ENCODE assay signal across 14 mouse cellular contexts in the genomic region with DNA sequence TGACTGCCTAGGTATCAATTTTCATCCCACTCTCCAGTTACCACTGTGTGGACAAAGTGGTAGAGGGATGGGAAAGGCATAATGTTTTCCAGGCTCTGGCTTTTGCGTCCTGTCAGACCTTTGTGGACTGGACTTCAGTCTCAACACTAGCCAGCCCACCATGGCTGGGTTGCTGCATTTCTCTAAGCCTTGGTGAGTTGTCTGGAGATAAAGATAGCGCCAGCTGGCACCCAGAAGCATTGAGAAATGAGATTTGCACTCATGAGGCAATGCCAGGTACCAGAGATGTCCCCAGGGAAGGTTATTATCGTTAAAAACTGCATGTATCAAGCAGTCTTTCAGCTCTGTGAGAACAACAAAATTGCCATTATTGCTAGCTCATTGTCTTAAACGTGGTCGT. TPM values are rescaled to one million over a fixed set of nuclear protein-coding genes. Genes with fewer than 3 reads are reported as not detected.
DNase-seq lines count a peak whose midpoint lies in the region; ATAC-seq lines count a peak whose summit lies in the region.
"Had no signal": no experiment of that assay in that cellular context is flagged by ENCODE, and none has a peak within 500 bp of the region (broad histone marks: within the 10 kb centered on the region; RNA-seq: fewer than 3 reads in every experiment).

No protein-coding gene starts in this region.

- WGBS in heart, embryonic 10.5 days, result 73% methylated on average over 5 of the region's 5 CpGs
- WGBS in forebrain, embryonic 12.5 days, result 72% methylated on average over 5 of the region's 5 CpGs
- WGBS in hindbrain, embryonic 12.5 days, result 67% methylated on average over 5 of the region's 5 CpGs
- WGBS in neural tube, embryonic 14.5 days, result 43% methylated on average over 5 of the region's 5 CpGs

- no peaks in the 10 kb centered on the region for H3K9me3 ChIP-seq in heart, embryonic 10.5 days
- H3K9me3 ChIP-seq in forebrain, embryonic 12.5 days, result no peaks in the 10 kb centered on the region
- H3K9me3 ChIP-seq in hindbrain, embryonic 12.5 days (replicated peaks), result no peaks in the 10 kb centered on the region
- H3K9me3 ChIP-seq in neural tube, embryonic 14.5 days (ENCODE audit: control insufficient read depth, low read length), result no peaks in the 10 kb centered on the region
- H3K9me3 ChIP-seq: embryonic facial prominence, embryonic 13.5 days; limb, embryonic 12.5 days; liver, embryonic 15.5 days had no signal

- H3K4me1 ChIP-seq in heart, embryonic 10.5 days, result peaks cover 15% of the 10 kb centered on the region
- peaks cover 37% of the 10 kb centered on the region for H3K4me1 ChIP-seq in forebrain, embryonic 12.5 days
- peaks cover 36% of the 10 kb centered on the region for H3K4me1 ChIP-seq in hindbrain, embryonic 12.5 days
- H3K4me1 ChIP-seq in neural tube, embryonic 14.5 days (ENCODE audit: control insufficient read depth, insufficient read depth, low read length), result peaks cover 23% of the 10 kb centered on the region
- H3K4me1 ChIP-seq: liver, embryonic 15.5 days had no signal

- peak; percentile 61 for DNase-seq in heart, embryonic 10.5 days (ENCODE audit: low spot score)
- no peak for DNase-seq in heart, postnatal 36 days
- no peak for DNase-seq in spleen, postnatal 10 days (ENCODE audit: low spot score in 2 of 2)
- no peak for DNase-seq in adipocyte (ENCODE audit: low spot score)
- DNase-seq: cerebellum, postnatal 25 days; lung, postnatal 36 days had no signal

- H3K27me3 ChIP-seq in heart, embryonic 10.5 days (ENCODE audit: insufficient read depth, poor library complexity, severe bottlenecking), result peaks cover 15% of the 10 kb centered on the region
- H3K27me3 ChIP-seq in forebrain, embryonic 12.5 days, result no peaks in the 10 kb centered on the region
- H3K27me3 ChIP-seq in hindbrain, embryonic 12.5 days, result no peaks in the 10 kb centered on the region
- H3K27me3 ChIP-seq in neural tube, embryonic 14.5 days (ENCODE audit: control insufficient read depth, insufficient read depth, low read length), result no peaks in the 10 kb centered on the region
- H3K27me3 ChIP-seq: embryonic facial prominence, embryonic 13.5 days; limb, embryonic 12.5 days; liver, embryonic 15.5 days had no signal

- no peak for ATAC-seq in forebrain, embryonic 12.5 days (ENCODE audit: low FRiP score)
- ATAC-seq in hindbrain, embryonic 12.5 days (ENCODE audit: low FRiP score), result no peak
- no peak for ATAC-seq in neural tube, embryonic 14.5 days (ENCODE audit: low read depth)
- ATAC-seq: CD4-positive, CD25-positive, alpha-beta regulatory T cell, adult 4 months; intestine, embryonic 16.5 days had no signal

- no peaks in the 10 kb centered on the region for H3K36me3 ChIP-seq in heart, embryonic 10.5 days
- no peaks in the 10 kb centered on the region for H3K36me3 ChIP-seq in forebrain, embryonic 12.5 days (replicated peaks)
- H3K36me3 ChIP-seq in hindbrain, embryonic 12.5 days, result no peaks in the 10 kb centered on the region
- no peaks in the 10 kb centered on the region for H3K36me3 ChIP-seq in neural tube, embryonic 14.5 days (ENCODE audit: control insufficient read depth, insufficient read depth, low read length)
- H3K36me3 ChIP-seq: embryonic facial prominence, embryonic 13.5 days; limb, embryonic 12.5 days; liver, embryonic 15.5 days had no signal

- H3K9ac ChIP-seq in forebrain, embryonic 12.5 days, result no peak overlapping the region
- H3K9ac ChIP-seq in hindbrain, embryonic 12.5 days, result no peak overlapping the region
- no peak overlapping the region for H3K9ac ChIP-seq in neural tube, embryonic 14.5 days (replicated peaks; ENCODE audit: low read depth, low read length)
- H3K9ac ChIP-seq: embryonic facial prominence, embryonic 13.5 days; limb, embryonic 12.5 days; liver, embryonic 15.5 days had no signal

- intact Hi-C loops in heart, postnatal 36 days (cut with DNase I), result no loop called here

- H3K4me3 ChIP-seq in heart, embryonic 10.5 days, result no peak overlapping the region
- H3K4me3 ChIP-seq in forebrain, embryonic 12.5 days (replicated peaks), result no peak overlapping the region
- H3K4me3 ChIP-seq in hindbrain, embryonic 12.5 days, result no peak overlapping the region
- no peak overlapping the region for H3K4me3 ChIP-seq in neural tube, embryonic 14.5 days (ENCODE audit: low read depth, low read length)
- H3K4me3 ChIP-seq: embryonic facial prominence, embryonic 13.5 days; limb, embryonic 12.5 days; liver, embryonic 15.5 days had no signal

- no peak overlapping the region for H3K27ac ChIP-seq in heart, embryonic 10.5 days
- peak overlapping the region; percentile 78 for H3K27ac ChIP-seq in forebrain, embryonic 12.5 days
- H3K27ac ChIP-seq in hindbrain, embryonic 12.5 days, result peak overlapping the region; percentile 82
- H3K27ac ChIP-seq in neural tube, embryonic 14.5 days (ENCODE audit: low read depth, low read length), result peak overlapping the region; percentile 58; the same call in 1 of the 2 replicates
- H3K27ac ChIP-seq: embryonic facial prominence, embryonic 13.5 days; limb, embryonic 12.5 days; liver, embryonic 15.5 days had no signal

- no peak overlapping the region for H3K4me2 ChIP-seq in forebrain, embryonic 12.5 days
- no peak overlapping the region for H3K4me2 ChIP-seq in hindbrain, embryonic 12.5 days (replicated peaks)
- no peak overlapping the region for H3K4me2 ChIP-seq in neural tube, embryonic 14.5 days (ENCODE audit: low read depth, low read length)
- H3K4me2 ChIP-seq: embryonic facial prominence, embryonic 13.5 days; limb, embryonic 12.5 days; liver, embryonic 15.5 days had no signal

RNA-seq across cellular contexts. Expression of gene Il9r, which starts 57.3 kb away (rescaled TPM):
- 0.14 TPM in 1 of 2 replicates, not detected in the other for polyA plus RNA-seq in heart, embryonic 10.5 days (2016; fragmentation: Nextera tagmentation; extraction: Ambion mirVana)
- under 1 TPM in 1 of 2 experiments, not detected in 1; 0.11 TPM for total RNA-seq in heart, postnatal 36 days (2021)
- not detected in 2 replicates for polyA plus RNA-seq in forebrain, embryonic 12.5 days (2016; fragmentation: Nextera tagmentation; extraction: Ambion mirVana)
- polyA plus RNA-seq in hindbrain, embryonic 12.5 days (2016; fragmentation: Nextera tagmentation; extraction: Ambion mirVana), result not detected in 2 replicates
- 0.05 TPM in 1 of 2 replicates, not detected in the other for polyA plus RNA-seq in neural tube, embryonic 14.5 days (2014; fragmentation: Nextera tagmentation; extraction: Ambion mirVana)
